Mouse (Mus musculus) thymus, postnatal 10 days (tissue): ENCODE measurements at regions not wholly inside any gene's neighbourhood (a gene's known extent, or its start where the extent isn't known, plus 50 kb on each side); places are given as distances from the start of the nearest gene placed in this dataset.

Experiments used
- DNase-seq, 2 experiments: peaks; one replicate each; pipeline ENCODE4 v3.0.0; 2021; ENCODE audit warnings: low spot score in 2 of 2

GRCm38 (mm10) chr1:60627786-60628453 is 61.0 kb upstream of the Raph1 start:
- peak in 1 of 2 experiments; percentile 20 for DNase-seq

- peak in 1 of 2 experiments; percentile 12 for DNase-seq
Observed at GRCm38 (mm10) chr1:60627367-60627766, 60.5 kb upstream of the Raph1 start.

- no peak for DNase-seq
Observed at GRCm38 (mm10) chr1:60625698-60626486, 59.0 kb upstream of the Raph1 start.

- DNase-seq: no peak
Observed at GRCm38 (mm10) chr1:60624231-60624630, 57.3 kb upstream of the Raph1 start.

GRCm38 (mm10) chr1:60623440-60624016 is 56.6 kb upstream of the Raph1 start:
- DNase-seq: no peak

- DNase-seq: no peak
Observed at GRCm38 (mm10) chr1:60621770-60622169, 54.9 kb upstream of the Raph1 start.

- DNase-seq: no peak
Observed at GRCm38 (mm10) chr1:60621064-60621726, 54.3 kb upstream of the Raph1 start.

- no peak for DNase-seq
Observed at GRCm38 (mm10) chr1:60618389-60618788, 51.5 kb upstream of the Raph1 start.

GRCm38 (mm10) chr1:60616916-60617315 is 50.0 kb upstream of the Raph1 start:
- DNase-seq: no peak
